Mouse (Mus musculus): ENCODE results near the gene Btbd10. TPM values are rescaled to one million over a fixed set of nuclear protein-coding genes. Genes with fewer than 3 reads are reported as not detected.

The Btbd10 gene
- total RNA-seq (2021) = 100 to 1,000 TPM in 1 of 2 experiments, 10 to 100 TPM in 1; 87.5 to 102 TPM

GRCm38 (mm10) chr7:113368746-113369619, at the start of gene Btbd10:
Btbd10 (minus strand) TSS chr7:113369392.
- DNase-seq (ENCODE audit: low spot score in 2 of 2) = peak; percentile 97 to 98
- intact Hi-C loops (cut with DNase I) = loop anchor here (5.0 kb wide), 1 partner anchor 148 kb away; no protein-coding TSS in a partner anchor

DNA sequence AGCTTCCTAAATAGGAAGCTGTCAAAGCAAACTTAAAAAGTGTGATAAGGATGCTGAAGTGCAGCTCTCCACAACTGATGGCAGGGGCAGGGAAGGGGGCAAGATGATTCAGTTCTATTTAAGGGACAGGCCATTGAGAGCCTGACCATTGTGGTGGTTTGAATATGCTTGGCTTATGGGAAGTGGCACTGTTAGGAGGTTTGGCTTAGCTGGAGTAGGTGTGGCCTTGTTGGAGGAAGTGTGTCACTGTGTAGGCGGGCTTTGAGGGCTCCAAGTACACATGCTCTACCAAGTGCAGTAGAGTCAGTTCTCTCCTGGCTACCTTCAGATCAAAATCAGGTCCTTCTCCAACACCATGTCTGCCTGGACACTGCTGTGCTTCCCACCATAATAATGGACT, 47.3 kb upstream of the Btbd10 start:
- DNase-seq (ENCODE audit: low spot score in 2 of 2) = no peak
- intact Hi-C loops (cut with DNase I) = no loop called here

- intact Hi-C loops (cut with DNase I) = loop anchor here (2.0 kb wide), 1 partner anchor 16 kb away; no protein-coding TSS in a partner anchor
- DNase-seq (ENCODE audit: low spot score in 2 of 2) = peak in 1 of 2 experiments; percentile 40
These were observed 46.1 kb upstream of the Btbd10 start for GRCm38 (mm10) chr7:113415256-113415655.

DNA sequence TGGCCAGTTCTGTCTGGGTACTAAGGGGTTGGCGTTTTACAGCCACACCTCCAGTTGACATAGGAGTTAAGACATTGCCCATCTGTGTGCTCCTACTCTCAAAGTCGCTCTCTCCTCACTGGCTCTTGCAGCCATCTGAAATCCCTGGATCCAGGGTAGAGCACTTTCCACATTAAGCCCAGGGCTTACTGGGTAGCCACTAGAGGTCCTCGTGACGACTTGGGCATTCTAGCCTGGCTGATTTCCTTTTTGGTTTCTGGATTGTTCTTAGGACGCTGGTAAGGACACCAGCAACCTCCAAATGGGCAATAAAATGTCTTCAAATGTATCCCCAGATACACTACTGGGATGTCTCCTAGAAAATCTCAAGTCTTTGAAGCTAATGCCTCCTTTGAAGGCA, 39.5 kb upstream of the Btbd10 start:
- intact Hi-C loops (cut with DNase I) = no loop called here
- DNase-seq (ENCODE audit: low spot score in 2 of 2) = no peak

DNA sequence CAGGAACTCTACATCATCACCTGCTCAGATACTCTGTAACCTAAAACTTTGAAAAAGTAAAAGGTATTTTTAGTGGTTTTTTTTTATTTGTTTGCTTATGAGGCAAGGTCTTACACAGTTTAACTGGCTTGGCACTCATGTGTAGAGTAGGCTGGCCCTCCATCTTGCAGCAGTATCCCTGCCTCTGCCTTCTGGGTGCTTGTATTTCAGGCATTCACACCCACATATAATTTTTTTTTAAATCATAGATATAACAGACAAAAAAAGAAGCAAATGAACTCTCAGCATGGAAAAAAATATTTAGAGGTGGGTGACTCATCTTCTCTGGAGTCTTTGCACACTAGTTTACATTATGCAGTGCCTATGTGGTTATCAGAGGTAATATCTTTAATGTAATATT, 28.9 kb upstream of the Btbd10 start:
- DNase-seq (ENCODE audit: low spot score in 2 of 2) = peak in 1 of 2 experiments; percentile 79
- intact Hi-C loops (cut with DNase I) = loop anchor here (2.0 kb wide), 1 partner anchor 17 kb away; no protein-coding TSS in a partner anchor

- intact Hi-C loops (cut with DNase I) = no loop called here
- DNase-seq (ENCODE audit: low spot score in 2 of 2) = no peak
These were observed 27.5 kb upstream of the Btbd10 start for GRCm38 (mm10) chr7:113396661-113397060.

- intact Hi-C loops (cut with DNase I) = no loop called here
- no peak for DNase-seq (ENCODE audit: low spot score in 2 of 2)
These were observed 22.4 kb upstream of the Btbd10 start for GRCm38 (mm10) chr7:113391619-113392018.

GRCm38 (mm10) chr7:113388470-113388869, 19.3 kb upstream of the Btbd10 start, which contains the start of gene Pth:
Pth (minus strand) TSS chr7:113388570.
- intact Hi-C loops (cut with DNase I) = no loop called here
- DNase-seq (ENCODE audit: low spot score in 2 of 2) = no peak

GRCm38 (mm10) chr7:113377875-113378658, 8.9 kb upstream of the Btbd10 start:
- intact Hi-C loops (cut with DNase I) = loop anchor here (1.0 to 5.0 kb wide), 3 partner anchors 54 to 644 kb away; no protein-coding TSS in a partner anchor

DNA sequence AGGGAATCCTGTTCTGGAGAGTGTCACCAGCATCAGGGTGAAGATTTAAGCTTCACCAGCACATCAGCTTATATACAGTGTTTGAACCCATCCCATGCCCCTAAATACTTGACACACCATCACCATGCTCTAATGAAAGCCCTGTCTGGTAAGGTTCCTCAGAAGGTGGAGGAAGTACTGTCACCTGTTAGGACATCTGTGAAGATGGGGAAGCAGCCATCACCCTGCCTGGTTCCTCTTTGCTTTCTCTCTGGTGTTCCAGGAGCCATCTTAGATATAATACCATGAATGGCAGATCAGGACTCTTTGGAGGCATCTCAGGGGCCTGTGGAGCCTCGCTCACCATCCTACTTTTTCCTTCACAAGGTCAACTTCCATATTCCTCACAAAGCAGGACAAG, 3.5 kb upstream of the Btbd10 start:
- DNase-seq (ENCODE audit: low spot score in 2 of 2) = no peak
- intact Hi-C loops (cut with DNase I) = no loop called here

More at GRCm38 (mm10) chr7:113377875-113378658, 8.9 kb upstream of the Btbd10 start:
- peak; percentile 46 to 84 for DNase-seq (ENCODE audit: low spot score in 2 of 2)

- intact Hi-C loops (cut with DNase I) = loop anchor here (5.0 kb wide), 1 partner anchor 148 kb away; no protein-coding TSS in a partner anchor
- peak; percentile 80 to 82 for DNase-seq (ENCODE audit: low spot score in 2 of 2)
These were observed 588 bp upstream of the Btbd10 start for GRCm38 (mm10) chr7:113369620-113370340.

DNA sequence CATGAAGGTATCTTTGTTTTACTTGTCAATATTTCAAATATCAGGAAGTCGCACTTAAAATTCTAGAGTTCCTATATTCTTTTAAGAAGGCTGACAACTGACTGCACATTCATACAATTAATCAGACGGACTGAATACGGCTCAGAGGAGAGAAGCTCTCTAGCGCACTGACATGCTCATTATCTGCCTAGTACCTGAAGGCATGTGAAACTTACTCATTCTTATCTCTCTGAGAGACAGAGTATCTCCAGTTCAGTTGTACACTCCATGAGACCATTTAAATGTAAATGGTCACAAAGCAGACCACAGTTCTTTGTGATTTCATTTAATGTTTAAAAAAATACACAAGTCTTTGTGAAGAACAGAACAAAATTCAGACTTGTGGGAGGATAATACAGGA, 1.8 kb downstream of the Btbd10 start:
- no peak for DNase-seq (ENCODE audit: low spot score in 2 of 2)
- intact Hi-C loops (cut with DNase I) = loop anchor here (5.0 kb wide), 1 partner anchor 150 kb away; no protein-coding TSS in a partner anchor

GRCm38 (mm10) chr7:113349089-113349488, 20.1 kb downstream of the Btbd10 start:
- no peak for DNase-seq (ENCODE audit: low spot score in 2 of 2)
- intact Hi-C loops (cut with DNase I) = no loop called here

DNA sequence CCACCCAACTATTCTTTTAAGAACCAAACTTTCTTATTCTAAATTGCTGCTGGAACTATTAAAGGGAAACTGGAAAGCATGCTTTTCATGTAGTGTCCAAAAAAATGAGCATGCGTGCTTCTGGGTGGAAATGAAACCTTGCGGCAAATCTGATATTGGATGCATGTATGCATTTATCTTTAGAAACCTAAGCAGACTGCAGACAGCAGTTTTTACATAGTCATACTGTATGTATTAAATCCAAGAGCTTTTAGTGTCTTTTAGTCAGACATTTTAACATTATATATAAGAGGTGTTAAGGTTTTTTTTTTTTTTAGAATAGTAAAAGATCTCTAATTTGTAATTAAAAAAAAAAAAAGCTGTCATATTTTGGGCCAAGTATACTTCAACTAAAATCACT, 21.5 kb downstream of the Btbd10 start:
- intact Hi-C loops (cut with DNase I) = no loop called here
- no peak for DNase-seq (ENCODE audit: low spot score in 2 of 2)

DNA sequence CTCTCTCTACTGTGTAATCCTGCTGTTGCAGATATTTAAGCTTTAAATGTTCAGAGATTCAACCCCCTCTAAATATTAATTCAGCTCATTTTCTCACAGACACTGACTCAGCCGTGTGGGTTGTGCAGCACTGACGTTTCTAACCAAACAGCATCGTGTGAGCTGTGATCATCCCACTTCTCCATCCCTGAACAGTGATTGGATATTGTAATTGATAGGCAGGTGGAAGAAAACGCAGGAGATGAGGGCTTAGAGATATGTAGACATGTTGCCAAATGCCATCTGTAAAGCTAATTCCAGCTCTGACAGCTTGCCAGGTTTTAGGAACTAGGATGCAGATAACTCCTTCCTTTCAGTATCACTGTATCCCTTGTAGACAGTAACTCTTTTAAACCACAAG, 21.9 kb downstream of the Btbd10 start:
- intact Hi-C loops (cut with DNase I) = no loop called here
- peak; percentile 75 to 98 for DNase-seq (ENCODE audit: low spot score in 2 of 2)

DNA sequence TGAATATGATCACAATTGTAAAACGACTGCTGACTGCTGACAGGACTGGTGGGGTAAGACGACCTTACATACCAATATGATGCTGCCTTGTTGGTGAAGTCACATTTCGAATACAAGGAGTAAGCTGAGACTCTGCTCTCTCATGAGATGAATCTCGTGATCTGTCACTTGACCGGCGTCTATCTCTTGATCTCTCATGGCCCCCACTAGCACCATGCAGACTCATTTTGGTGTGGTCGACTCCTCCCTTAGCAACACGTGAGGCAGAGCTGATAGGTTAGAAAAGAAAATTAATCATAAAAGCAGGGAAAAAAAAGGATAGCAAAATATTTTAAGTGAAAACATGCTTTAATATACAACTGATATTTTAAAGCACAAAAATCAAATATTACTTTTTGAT, 33.9 kb downstream of the Btbd10 start:
- intact Hi-C loops (cut with DNase I) = no loop called here
- no peak for DNase-seq (ENCODE audit: low spot score in 2 of 2)

DNA sequence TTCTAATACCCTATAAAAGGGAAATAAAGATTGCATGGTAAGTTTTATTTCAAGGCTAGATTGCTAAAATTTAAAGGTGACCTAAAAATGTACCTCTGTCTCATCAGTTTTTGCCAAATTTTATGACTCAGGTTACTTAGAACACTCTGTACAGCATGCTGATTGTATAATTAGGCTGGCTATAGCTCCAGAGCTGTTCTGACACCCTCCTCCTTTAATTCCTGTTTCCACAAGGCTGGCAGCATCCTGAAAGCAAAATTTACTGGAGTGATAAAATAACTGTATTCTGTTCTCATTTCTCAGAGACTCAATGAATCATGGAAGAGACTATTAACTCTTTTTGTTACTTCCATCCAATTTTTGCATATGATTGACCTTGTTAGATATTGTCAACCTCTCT, 35.2 kb downstream of the Btbd10 start:
- DNase-seq (ENCODE audit: low spot score in 2 of 2) = peak in 1 of 2 experiments; percentile 81
- intact Hi-C loops (cut with DNase I) = no loop called here

GRCm38 (mm10) chr7:113320128-113320527, 49.1 kb downstream of the Btbd10 start:
- intact Hi-C loops (cut with DNase I) = no loop called here
- no peak for DNase-seq (ENCODE audit: low spot score in 2 of 2)

DNA sequence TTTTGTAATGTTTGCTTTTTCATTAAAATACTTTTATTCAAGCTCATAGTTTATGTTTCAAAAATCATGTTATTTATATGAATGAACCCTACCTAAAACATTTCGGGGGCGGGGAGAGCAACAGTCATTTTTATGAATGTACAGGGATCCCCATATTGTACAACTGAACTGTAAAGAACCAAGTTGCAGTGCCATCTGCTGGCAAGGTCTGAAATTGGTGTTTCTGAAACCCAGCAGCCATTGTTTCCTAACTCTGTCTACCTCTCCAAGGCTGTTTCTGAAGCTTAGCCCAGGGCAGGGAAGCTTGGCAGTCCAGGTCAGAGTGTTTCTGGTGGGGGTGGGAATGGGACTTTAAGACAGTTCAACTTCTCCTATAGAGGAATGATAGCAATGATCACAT, 57.4 kb downstream of the Btbd10 start:
- peak; percentile 65 to 82 for DNase-seq (ENCODE audit: low spot score in 2 of 2)
- intact Hi-C loops (cut with DNase I) = loop anchor here (2.0 to 5.0 kb wide), 2 partner anchors 169 to 389 kb away; no protein-coding TSS in a partner anchor

Measured in left cerebral cortex, postnatal 25 days (tissue).